Mouse (Mus musculus): Measurements from ENCODE around the gene Gm2001.
"Not testable (repeated sequence)": the region's sequence is repeated elsewhere in the genome, so short reads cannot be mapped to it uniquely, and the experiment has no call there.

DNA sequence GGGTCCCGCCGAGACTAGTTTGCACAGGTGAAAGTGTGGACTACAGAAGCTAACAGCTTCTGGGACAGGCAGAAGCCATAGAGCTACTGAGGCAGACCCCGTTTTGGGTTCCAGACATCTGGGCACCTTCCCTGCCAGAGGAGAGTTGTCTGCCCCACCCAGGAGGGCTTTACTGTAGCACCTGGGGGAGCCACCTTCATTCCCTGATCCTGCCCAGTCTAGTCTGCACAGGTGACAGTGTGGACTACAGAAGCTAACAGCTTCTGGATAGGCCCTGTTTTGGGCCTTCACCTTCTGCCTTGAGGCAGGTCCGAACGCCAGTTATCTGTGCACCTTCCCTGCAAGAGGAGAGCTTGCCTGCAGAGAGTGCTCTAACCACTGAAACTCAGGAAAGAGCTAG lies 44.2 kb downstream of the Gm2001 start:
- not testable (repeated sequence) for TF ChIP-seq CTCF, POLR2A (IDR thresholded peaks at IDR 0.05; ENCODE audit: insufficient read depth, low read depth, low read length)

Measured in olfactory bulb, adult 2 months (tissue).